Mouse (Mus musculus): ENCODE data around the gene Cux2. TPM values are rescaled to one million over a fixed set of nuclear protein-coding genes. Genes with fewer than 3 reads are reported as not detected.

The Cux2 gene
- total and polyA plus RNA-seq, 2 experiments from 2014 or later, result 16.7 to 44.0 TPM

GRCm38 (mm10) chr5:122060767-122061333 lies 10.9 kb upstream of the Cux2 start:
- Histone ChIP-seq H3K36me3 (ENCODE audit: insufficient read depth) (no peaks in the 10 kb centered on the region), H3K9me3 (ENCODE audit: low read length) (no peaks in the 10 kb centered on the region), H3K4me2 (ENCODE audit: low read depth) (no peak overlapping the region), H3K4me3 (ENCODE audit: low read depth, low read length) (no peak overlapping the region), H3K27ac (ENCODE audit: low read depth, low read length) (no peak overlapping the region), H3K4me1 (ENCODE audit: insufficient read depth) (peaks cover 3% of the 10 kb centered on the region), H3K9ac (no peak overlapping the region), H3K27me3 (ENCODE audit: insufficient read depth, low read length) (no peaks in the 10 kb centered on the region; the same call in 1 of the 2 replicates)
- 24% methylated on average over 11 of the region's 12 CpGs for WGBS
- ATAC-seq, result no peak
- TF ChIP-seq CTCF (IDR thresholded peaks at IDR 0.05; ENCODE audit: low read depth), result no peak
- no peak for DNase-seq

GRCm38 (mm10) chr5:122059060-122060017 lies 9.4 kb upstream of the Cux2 start:
- 0 out of 2 replicates have a peak overlapping the region, but pooled peaks have one; percentile 7 for H3K4me3 ChIP-seq (ENCODE audit: low read depth, low read length)
- TF ChIP-seq CTCF (IDR thresholded peaks at IDR 0.05; ENCODE audit: low read depth), result peak; percentile 85
- DNase-seq (peak; percentile 71), ATAC-seq (0 out of 2 replicates have a peak, but pooled peaks have one; percentile 29)
- no peak overlapping the region for H3K27ac ChIP-seq (ENCODE audit: low read depth, low read length)
- H3K4me2 ChIP-seq (ENCODE audit: low read depth), result peak overlapping the region; percentile 43
- H3K27me3 ChIP-seq (ENCODE audit: insufficient read depth, low read length), result no peaks in the 10 kb centered on the region; the same call in 1 of the 2 replicates
- H3K9me3 ChIP-seq (ENCODE audit: low read length), result no peaks in the 10 kb centered on the region
- H3K4me1 ChIP-seq (ENCODE audit: insufficient read depth), result peaks cover 6% of the 10 kb centered on the region
- no peaks in the 10 kb centered on the region for H3K36me3 ChIP-seq (ENCODE audit: insufficient read depth)
- no peak overlapping the region for H3K9ac ChIP-seq
- 23% methylated on average over 39 of the region's 39 CpGs for WGBS

- no peak for ATAC-seq
- Histone ChIP-seq H3K4me1 (ENCODE audit: insufficient read depth) (peaks cover 7% of the 10 kb centered on the region), H3K4me3 (ENCODE audit: low read depth, low read length) (no peak overlapping the region), H3K9ac (no peak overlapping the region), H3K27me3 (ENCODE audit: insufficient read depth, low read length) (no peaks in the 10 kb centered on the region; the same call in 1 of the 2 replicates), H3K4me2 (ENCODE audit: low read depth) (no peak overlapping the region), H3K9me3 (ENCODE audit: low read length) (no peaks in the 10 kb centered on the region), H3K27ac (ENCODE audit: low read depth, low read length) (no peak overlapping the region), H3K36me3 (ENCODE audit: insufficient read depth) (no peaks in the 10 kb centered on the region)
- 68% methylated on average over 6 of the region's 6 CpGs for WGBS
- no peak for DNase-seq
- TF ChIP-seq CTCF (IDR thresholded peaks at IDR 0.05; ENCODE audit: low read depth), result peak; percentile 60
These were observed 7.7 kb upstream of the Cux2 start for GRCm38 (mm10) chr5:122057622-122058021.

GRCm38 (mm10) chr5:122056557-122056956 lies 6.7 kb upstream of the Cux2 start:
- Histone ChIP-seq H3K36me3 (ENCODE audit: insufficient read depth) (no peaks in the 10 kb centered on the region), H3K4me2 (ENCODE audit: low read depth) (no peak overlapping the region), H3K4me3 (ENCODE audit: low read depth, low read length) (no peak overlapping the region), H3K9ac (no peak overlapping the region), H3K9me3 (ENCODE audit: low read length) (no peaks in the 10 kb centered on the region), H3K4me1 (ENCODE audit: insufficient read depth) (peaks cover 6% of the 10 kb centered on the region), H3K27me3 (ENCODE audit: insufficient read depth, low read length) (no peaks in the 10 kb centered on the region; the same call in 1 of the 2 replicates), H3K27ac (ENCODE audit: low read depth, low read length) (no peak overlapping the region)
- no peak for DNase-seq
- WGBS, result 81% methylated on average over 8 of the region's 8 CpGs
- no peak for ATAC-seq
- no peak for TF ChIP-seq CTCF (IDR thresholded peaks at IDR 0.05; ENCODE audit: low read depth)

- ATAC-seq (peak; percentile 53; the same call in 1 of the 2 replicates), DNase-seq (peak; percentile 63)
- no peaks in the 10 kb centered on the region for H3K36me3 ChIP-seq (ENCODE audit: insufficient read depth)
- H3K9ac ChIP-seq, result no peak overlapping the region
- no peak overlapping the region for H3K4me3 ChIP-seq (ENCODE audit: low read depth, low read length)
- H3K4me1 ChIP-seq (ENCODE audit: insufficient read depth), result peaks cover 6% of the 10 kb centered on the region
- no peak overlapping the region for H3K4me2 ChIP-seq (ENCODE audit: low read depth)
- H3K9me3 ChIP-seq (ENCODE audit: low read length), result no peaks in the 10 kb centered on the region
- WGBS, result 35% methylated on average over 13 of the region's 13 CpGs
- H3K27ac ChIP-seq (ENCODE audit: low read depth, low read length), result no peak overlapping the region
- TF ChIP-seq CTCF (IDR thresholded peaks at IDR 0.05; ENCODE audit: low read depth), result no peak
- no peaks in the 10 kb centered on the region for H3K27me3 ChIP-seq (ENCODE audit: insufficient read depth, low read length)
These were observed 4.4 kb upstream of the Cux2 start for GRCm38 (mm10) chr5:122054130-122054843.

GRCm38 (mm10) chr5:122053587-122053986 lies 3.7 kb upstream of the Cux2 start:
- Histone ChIP-seq H3K9ac (no peak overlapping the region), H3K27ac (ENCODE audit: low read depth, low read length) (no peak overlapping the region), H3K4me2 (ENCODE audit: low read depth) (peak overlapping the region; percentile 6; the same call in 1 of the 2 replicates), H3K27me3 (ENCODE audit: insufficient read depth, low read length) (no peaks in the 10 kb centered on the region), H3K9me3 (ENCODE audit: low read length) (no peaks in the 10 kb centered on the region), H3K36me3 (ENCODE audit: insufficient read depth) (no peaks in the 10 kb centered on the region), H3K4me3 (ENCODE audit: low read depth, low read length) (no peak overlapping the region), H3K4me1 (ENCODE audit: insufficient read depth) (peaks cover 6% of the 10 kb centered on the region)
- no peak for DNase-seq
- ATAC-seq, result no peak
- TF ChIP-seq CTCF (IDR thresholded peaks at IDR 0.05; ENCODE audit: low read depth), result no peak
- 6% methylated on average over 15 of the region's 15 CpGs for WGBS

Data from forebrain, postnatal 0 days (tissue).